Mouse (Mus musculus) midbrain, embryonic 13.5 days (tissue): ENCODE measurements around the gene Pidd1. TPM values are rescaled to one million over a fixed set of nuclear protein-coding genes. Genes with fewer than 3 reads are reported as not detected.
A peak's percentile ranks its signal among the peaks of the same experiment; 100 is the strongest.

Experiments used
- ATAC-seq: fragments of 200-750 bp; cut with Nextera tagmentation; 2 replicates; pipeline ENCODE4 v1.8.0; 2017; ENCODE audit warnings: mild to moderate bottlenecking, moderate TSS enrichment, moderate library complexity
- H3K27ac ChIP-seq: fragments of 300-500 bp; sonication (generic); 2 replicates; pipeline ENCODE4 v1.5.1; 2015; ENCODE audit warnings: inconsistent platforms, mild to moderate bottlenecking, moderate library complexity
- H3K27me3 ChIP-seq: fragments of 300-500 bp; sonication (generic); 2 replicates; pipeline ENCODE4 v1.6.1; 2015; ENCODE audit warnings: mild to moderate bottlenecking, inconsistent platforms
- H3K36me3 ChIP-seq: fragments of 300-500 bp; sonication (generic); 2 replicates; pipeline ENCODE4 v1.6.1; 2015; ENCODE audit warnings: mild to moderate bottlenecking, inconsistent platforms
- H3K4me1 ChIP-seq: fragments of 300-500 bp; sonication (generic); replicated peaks from 2 replicates; pipeline ENCODE4 v1.6.1; 2015; ENCODE audit warnings: inconsistent platforms
- H3K4me2 ChIP-seq: fragments of 300-500 bp; sonication (generic); replicated peaks from 2 replicates; pipeline ENCODE4 v1.6.1; 2015; ENCODE audit warnings: moderate library complexity, mild to moderate bottlenecking, inconsistent platforms
- H3K4me3 ChIP-seq: fragments of 300-500 bp; sonication (generic); replicated peaks from 2 replicates; pipeline ENCODE4 v1.5.1; 2015; ENCODE audit warnings: mild to moderate bottlenecking, inconsistent platforms
- H3K9ac ChIP-seq: fragments of 300-500 bp; sonication (generic); replicated peaks from 2 replicates; pipeline ENCODE4 v1.6.1; 2015; ENCODE audit warnings: mild to moderate bottlenecking, inconsistent platforms
- H3K9me3 ChIP-seq: fragments of 300-500 bp; sonication (generic); 2 replicates; pipeline ENCODE4 v1.6.1; 2016; ENCODE audit warnings: mild to moderate bottlenecking, inconsistent platforms
- WGBS: fragments of 180-500 bp; shearing (Covaris S2); methylation state at CpG from one replicate; pipeline ENCODE4 v1.1.7; 2015; 5-methylcytosine and 5-hydroxymethylcytosine counted together
- polyA plus RNA-seq: library from polyadenylated mRNA; unstranded; fragments of >200 nt; fragmentation: Nextera tagmentation; extraction: Ambion mirVana; gene quantifications from 2 replicates; pipeline ENCODE4 v1.2.1, GENCODE M21; 2015

The Pidd1 gene
- polyA plus RNA-seq, 1 experiment from 2014 or later, result 7.1 TPM

- WGBS, result 94% methylated on average over 10 of the region's 10 CpGs
- Histone ChIP-seq H3K27me3 (peaks cover 16% of the 10 kb centered on the region), H3K36me3 (peaks cover 31% of the 10 kb centered on the region), H3K27ac (no peak overlapping the region), H3K4me2 (peak overlapping the region; percentile 60; the same call in 1 of the 2 replicates), H3K4me1 (peaks cover 51% of the 10 kb centered on the region), H3K9ac (no peak overlapping the region), H3K9me3 (no peaks in the 10 kb centered on the region), H3K4me3 (no peak overlapping the region)
- no peak for ATAC-seq
These were observed 26.8 kb upstream of the Pidd1 start for GRCm38 (mm10) chr7:141470637-141470944.

- H3K27ac ChIP-seq, result no peak overlapping the region
- peak overlapping the region; percentile 60 for H3K4me2 ChIP-seq
- no peaks in the 10 kb centered on the region for H3K9me3 ChIP-seq
- 89% methylated on average over 18 of the region's 18 CpGs for whole genome bisulfite sequencing
- peak overlapping the region; percentile 83 for H3K9ac ChIP-seq
- ATAC-seq, result no peak
- no peak overlapping the region for H3K4me3 ChIP-seq
- peaks cover 31% of the 10 kb centered on the region for H3K36me3 ChIP-seq
- peaks cover 21% of the 10 kb centered on the region for H3K27me3 ChIP-seq
- peaks cover 50% of the 10 kb centered on the region for H3K4me1 ChIP-seq
These were observed 26.2 kb upstream of the Pidd1 start for GRCm38 (mm10) chr7:141469901-141470636.

GRCm38 (mm10) chr7:141469352-141469751 lies 25.5 kb upstream of the Pidd1 start:
- Histone ChIP-seq H3K4me1 (peaks cover 55% of the 10 kb centered on the region), H3K9me3 (no peaks in the 10 kb centered on the region)
- no peak for ATAC-seq

GRCm38 (mm10) chr7:141468522-141469211 lies 24.8 kb upstream of the Pidd1 start:
- Histone ChIP-seq H3K27me3 (peaks cover 35% of the 10 kb centered on the region), H3K4me2 (peak overlapping the region; percentile 60), H3K9ac (peak overlapping the region; percentile 83), H3K4me3 (peak overlapping the region; percentile 66), H3K9me3 (no peaks in the 10 kb centered on the region), H3K27ac (peak overlapping the region; percentile 87), H3K36me3 (peaks cover 31% of the 10 kb centered on the region), H3K4me1 (peaks cover 48% of the 10 kb centered on the region)
- ATAC-seq, result peak; percentile 90
- WGBS, result 16% methylated on average over 8 of the region's 8 CpGs

More at GRCm38 (mm10) chr7:141469352-141469751, 25.5 kb upstream of the Pidd1 start:
- Histone ChIP-seq H3K4me2 (peak overlapping the region; percentile 60), H3K4me3 (peak overlapping the region; percentile 66), H3K9ac (peak overlapping the region; percentile 83), H3K27me3 (peaks cover 28% of the 10 kb centered on the region), H3K27ac (peak overlapping the region; percentile 87), H3K36me3 (peaks cover 31% of the 10 kb centered on the region)
- 59% methylated on average over 6 of the region's 6 CpGs for WGBS

- H3K4me1 ChIP-seq, result peaks cover 43% of the 10 kb centered on the region
- WGBS, result 32% methylated on average over 5 of the region's 5 CpGs
These were observed 24.3 kb upstream of the Pidd1 start for GRCm38 (mm10) chr7:141468164-141468521.

GRCm38 (mm10) chr7:141467230-141468030 lies 23.6 kb upstream of the Pidd1 start, which contains the start of gene Cd151:
Gene Cd151, plus strand, starts transcription at chr7:141467392.
- Histone ChIP-seq H3K9me3 (no peaks in the 10 kb centered on the region), H3K4me3 (peak within 1 kb of the TSS; percentile 66), H3K9ac (peak within 1 kb of the TSS; percentile 83), H3K4me1 (peaks cover 43% of the 10 kb centered on the region), H3K27ac (peak within 1 kb of the TSS; percentile 87), H3K36me3 (peaks cover 26% of the 10 kb centered on the region), H3K4me2 (peak within 1 kb of the TSS; percentile 60), H3K27me3 (peaks cover 47% of the 10 kb centered on the region)
- ATAC-seq, result peak; percentile 46
- under 1% methylated on average over 52 of the region's 52 CpGs for WGBS

More at GRCm38 (mm10) chr7:141468164-141468521, 24.3 kb upstream of the Pidd1 start:
- peaks cover 31% of the 10 kb centered on the region for H3K36me3 ChIP-seq
- peak overlapping the region; percentile 83 for H3K9ac ChIP-seq
- ATAC-seq, result peak; percentile 15
- peak overlapping the region; percentile 66 for H3K4me3 ChIP-seq
- peaks cover 40% of the 10 kb centered on the region for H3K27me3 ChIP-seq
- H3K9me3 ChIP-seq, result no peaks in the 10 kb centered on the region
- peak overlapping the region; percentile 87 for H3K27ac ChIP-seq
- peak overlapping the region; percentile 60 for H3K4me2 ChIP-seq

- WGBS, result 68% methylated on average over 10 of the region's 10 CpGs
- H3K4me3 ChIP-seq, result peak overlapping the region; percentile 66
- H3K36me3 ChIP-seq, result peaks cover 19% of the 10 kb centered on the region
- H3K27ac ChIP-seq, result no peak overlapping the region
- peak overlapping the region; percentile 60 for H3K4me2 ChIP-seq
- H3K9me3 ChIP-seq, result no peaks in the 10 kb centered on the region
- H3K4me1 ChIP-seq, result peaks cover 48% of the 10 kb centered on the region
- ATAC-seq, result no peak
- H3K9ac ChIP-seq, result peak overlapping the region; percentile 83
- peaks cover 55% of the 10 kb centered on the region for H3K27me3 ChIP-seq
These were observed 22.9 kb upstream of the Pidd1 start for GRCm38 (mm10) chr7:141466607-141467148.

- Histone ChIP-seq H3K4me3 (no peak overlapping the region), H3K27ac (no peak overlapping the region), H3K4me2 (no peak overlapping the region), H3K36me3 (peaks cover 13% of the 10 kb centered on the region), H3K9ac (no peak overlapping the region), H3K4me1 (peaks cover 51% of the 10 kb centered on the region), H3K27me3 (peaks cover 61% of the 10 kb centered on the region), H3K9me3 (no peaks in the 10 kb centered on the region)
- ATAC-seq, result no peak
- WGBS, result 73% methylated on average over 7 of the region's 7 CpGs
These were observed 22.2 kb upstream of the Pidd1 start for GRCm38 (mm10) chr7:141466045-141466394.

- Histone ChIP-seq H3K36me3 (peaks cover 8% of the 10 kb centered on the region), H3K4me3 (no peak overlapping the region), H3K4me1 (peaks cover 51% of the 10 kb centered on the region), H3K27me3 (peaks cover 66% of the 10 kb centered on the region), H3K4me2 (no peak overlapping the region), H3K27ac (no peak overlapping the region), H3K9ac (0 out of 2 replicates have a peak overlapping the region, but pooled peaks have one; percentile 28), H3K9me3 (no peaks in the 10 kb centered on the region)
- ATAC-seq, result no peak
- WGBS, result 38% methylated on average over 10 of the region's 10 CpGs
These were observed 21.7 kb upstream of the Pidd1 start for GRCm38 (mm10) chr7:141465388-141466044.

- H3K27ac ChIP-seq, result no peak overlapping the region
- H3K4me1 ChIP-seq, result peaks cover 44% of the 10 kb centered on the region
- peak overlapping the region; percentile 36; the same call in 1 of the 2 replicates for H3K4me2 ChIP-seq
- WGBS, result 3% methylated on average over 37 of the region's 38 CpGs
- no peak for ATAC-seq
- H3K4me3 ChIP-seq, result peak overlapping the region; percentile 16
- peaks cover 4% of the 10 kb centered on the region for H3K36me3 ChIP-seq
- no peak overlapping the region; the same call in 1 of the 2 replicates for H3K9ac ChIP-seq
- no peaks in the 10 kb centered on the region for H3K9me3 ChIP-seq
- H3K27me3 ChIP-seq, result peaks cover 75% of the 10 kb centered on the region
These were observed 20.9 kb upstream of the Pidd1 start for GRCm38 (mm10) chr7:141464603-141465201.
